Mouse (Mus musculus): ENCODE measurements around the gene Mtch1.

DNA sequence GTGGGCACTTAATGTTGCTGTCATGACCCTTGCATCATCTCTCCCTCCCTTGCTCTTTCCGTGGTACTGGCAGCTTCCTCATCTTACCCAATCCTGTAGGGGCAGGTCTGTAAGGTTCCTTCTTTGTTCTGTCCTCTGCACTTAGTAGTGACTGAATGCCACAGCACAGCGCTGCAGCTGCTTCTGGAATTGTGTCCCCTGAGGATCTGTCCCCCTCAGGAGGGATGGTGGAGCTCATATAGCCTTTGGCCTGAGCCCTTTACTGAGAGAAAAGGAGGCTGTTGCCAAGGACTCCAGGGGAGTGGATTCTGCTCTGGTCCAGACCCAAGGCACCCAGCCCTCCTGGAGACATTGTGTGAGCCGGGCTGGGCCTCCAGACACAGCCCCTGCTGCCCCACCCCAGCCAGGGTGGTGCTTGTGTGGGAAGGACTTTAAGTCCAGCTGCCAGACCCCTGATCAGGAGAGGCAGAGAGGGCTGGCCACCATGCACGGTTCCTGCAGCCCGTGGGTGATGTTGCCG is 28.9 kb downstream of the Mtch1 start:
- TF ChIP-seq POLR2A (IDR thresholded peaks at IDR 0.05; ENCODE audit: borderline replicate concordance, insufficient read depth, low read length), result no peak
- TF ChIP-seq CTCF (IDR thresholded peaks at IDR 0.05; ENCODE audit: borderline replicate concordance, insufficient read depth, low read depth, low read length), result no peak

Measured in cerebellum, adult 2 months (tissue).